ENCODE assay signal across 18 mouse cellular contexts in the genomic region with DNA sequence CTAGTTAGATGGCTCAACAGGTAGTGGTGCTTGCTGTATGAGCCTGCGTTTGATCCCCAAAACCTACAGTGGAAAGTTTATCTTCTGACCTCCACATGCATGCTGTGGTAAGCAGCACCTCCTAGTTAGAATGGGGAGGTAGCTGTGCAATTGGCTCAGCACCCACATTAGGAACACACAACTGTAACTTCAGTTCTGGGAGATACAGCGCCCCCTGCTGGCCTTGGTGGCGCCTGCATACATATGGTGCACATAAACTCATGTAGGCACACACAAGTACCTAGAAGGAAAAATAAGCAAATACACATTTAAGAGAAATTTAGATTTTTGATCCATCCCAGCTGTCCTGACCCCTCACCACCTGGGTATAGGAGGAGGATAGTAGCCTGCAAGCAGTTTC. TPM values are rescaled to one million over a fixed set of nuclear protein-coding genes. Genes with fewer than 3 reads are reported as not detected.
DNase-seq lines count a peak whose midpoint lies in the region; ATAC-seq and TF ChIP-seq lines count a peak whose summit lies in the region.
"Had no signal": no experiment of that assay in that cellular context is flagged by ENCODE, and none has a peak within 500 bp of the region (broad histone marks: within the 10 kb centered on the region; RNA-seq: fewer than 3 reads in every experiment).

No protein-coding gene starts in this region.

- H3K4me3 ChIP-seq in heart, postnatal 0 days (ENCODE audit: low read depth, low read length): no peak overlapping the region
- no peak overlapping the region for H3K4me3 ChIP-seq in liver, postnatal 0 days (ENCODE audit: low read depth, low read length)
- no peak overlapping the region for H3K4me3 ChIP-seq in liver, embryonic 11.5 days (ENCODE audit: low read depth, low read length)
- H3K4me3 ChIP-seq in G1E (ENCODE audit: low read depth, low read length): no peak overlapping the region
- H3K4me3 ChIP-seq: embryonic facial prominence, embryonic 10.5 days; erythroblast, embryonic 14.5 days; heart, embryonic 10.5 days; midbrain, embryonic 13.5 days had no signal

- TF ChIP-seq CTCF in heart, postnatal 0 days (IDR thresholded peaks at IDR 0.05; ENCODE audit: low read depth): 0 out of 2 replicates have a peak, but pooled peaks have one; percentile 6
- TF ChIP-seq CTCF in liver, postnatal 0 days (IDR thresholded peaks at IDR 0.05; ENCODE audit: low read depth): peak; percentile 46
- peak; percentile 23; the same call in 1 of the 2 replicates for TF ChIP-seq CTCF in G1E (IDR thresholded peaks at IDR 0.05; ENCODE audit: low read depth, low read length)

- H3K9me3 ChIP-seq in heart, postnatal 0 days (replicated peaks; ENCODE audit: control insufficient read depth, low read length): 0 out of 2 replicates have a peak, but pooled peaks cover 6% of the 10 kb centered on the region
- no peaks in the 10 kb centered on the region for H3K9me3 ChIP-seq in liver, postnatal 0 days (ENCODE audit: low read length)
- 0 out of 2 replicates have a peak, but pooled peaks cover 2% of the 10 kb centered on the region for H3K9me3 ChIP-seq in liver, embryonic 11.5 days (ENCODE audit: control insufficient read depth, low read length)
- H3K9me3 ChIP-seq in G1E (replicated peaks): peaks cover 13% of the 10 kb centered on the region
- H3K9me3 ChIP-seq: heart, embryonic 10.5 days; midbrain, embryonic 13.5 days had no signal

- 77% methylated on average over 3 of the region's 3 CpGs for WGBS in heart, postnatal 0 days
- WGBS in liver, postnatal 0 days (ENCODE audit: insufficient replicate concordance): 63% methylated on average over 3 of the region's 3 CpGs
- 66% methylated on average over 3 of the region's 3 CpGs for WGBS in liver, embryonic 11.5 days

- DNase-seq in heart, postnatal 0 days (ENCODE audit: low spot score): no peak
- no peak for DNase-seq in heart, postnatal 4 days
- DNase-seq in liver, postnatal 0 days: no peak
- no peak for DNase-seq in liver, embryonic 11.5 days (ENCODE audit: low spot score)
- DNase-seq in G1E (ENCODE audit: low spot score): no peak
- DNase-seq in induced T-regulatory cell, adult 2 months (ENCODE audit: low read depth): peak; percentile 28
- DNase-seq: gastrocnemius, postnatal 14 days; heart, postnatal 36 days; kidney, postnatal 25 days; left cerebral cortex, postnatal 4 days; right cerebral cortex, postnatal 14 days; thymus, adult 2 months had no signal

- no peak overlapping the region for H3K9ac ChIP-seq in heart, postnatal 0 days (replicated peaks; ENCODE audit: low read depth, low read length)
- no peak overlapping the region for H3K9ac ChIP-seq in liver, postnatal 0 days (replicated peaks)
- H3K9ac ChIP-seq in liver, embryonic 11.5 days (ENCODE audit: low read depth, low read length): no peak overlapping the region
- H3K9ac ChIP-seq: midbrain, embryonic 13.5 days had no signal

- H3K36me3 ChIP-seq in heart, postnatal 0 days (replicated peaks; ENCODE audit: control insufficient read depth, insufficient read depth, low read length): no peaks in the 10 kb centered on the region
- no peaks in the 10 kb centered on the region for H3K36me3 ChIP-seq in liver, postnatal 0 days (replicated peaks; ENCODE audit: insufficient read depth, low read length)
- no peaks in the 10 kb centered on the region; the same call in 1 of the 2 replicates for H3K36me3 ChIP-seq in liver, embryonic 11.5 days (ENCODE audit: control insufficient read depth, insufficient read depth, low read length)
- no peaks in the 10 kb centered on the region for H3K36me3 ChIP-seq in G1E (replicated peaks)
- H3K36me3 ChIP-seq: embryonic facial prominence, embryonic 10.5 days; heart, embryonic 10.5 days; midbrain, embryonic 13.5 days had no signal

- ATAC-seq in heart, postnatal 0 days (ENCODE audit: insufficient read depth, low read depth): no peak
- no peak for ATAC-seq in liver, postnatal 0 days
- no peak for ATAC-seq in liver, embryonic 11.5 days (replicated peaks; ENCODE audit: low FRiP score)
- ATAC-seq in G1E (ENCODE audit: extremely low read depth, insufficient number of reproducible peaks, low FRiP score, poor library complexity, severe bottlenecking): no peak
- ATAC-seq in erythroid progenitor cell, adult 5-6 weeks (replicated peaks; ENCODE audit: low FRiP score, poor library complexity, severe bottlenecking): no peak
- ATAC-seq: inflammation-experienced regulatory T-cells, adult 6 months; midbrain, embryonic 13.5 days had no signal

- H3K4me1 ChIP-seq in heart, postnatal 0 days (ENCODE audit: control insufficient read depth, insufficient read depth): peaks cover 10% of the 10 kb centered on the region
- H3K4me1 ChIP-seq in liver, postnatal 0 days (ENCODE audit: insufficient read depth): no peaks in the 10 kb centered on the region
- H3K4me1 ChIP-seq in liver, embryonic 11.5 days (replicated peaks; ENCODE audit: control insufficient read depth, insufficient read depth, low read length): no peaks in the 10 kb centered on the region
- no peaks in the 10 kb centered on the region; the same call in 1 of the 2 replicates for H3K4me1 ChIP-seq in G1E (ENCODE audit: insufficient read depth, low read depth, low read length)

- no peaks in the 10 kb centered on the region for H3K27me3 ChIP-seq in heart, postnatal 0 days (ENCODE audit: control insufficient read depth, insufficient read depth, low read length)
- H3K27me3 ChIP-seq in liver, postnatal 0 days (ENCODE audit: insufficient read depth, low read length): no peaks in the 10 kb centered on the region
- peaks cover 14% of the 10 kb centered on the region for H3K27me3 ChIP-seq in liver, embryonic 11.5 days (replicated peaks; ENCODE audit: control insufficient read depth, insufficient read depth, low read length)
- peaks cover 35% of the 10 kb centered on the region for H3K27me3 ChIP-seq in G1E (ENCODE audit: insufficient read depth, low read length)

- no peak for TF ChIP-seq EP300 in heart, postnatal 0 days (IDR thresholded peaks at IDR 0.05; ENCODE audit: low read depth)
- TF ChIP-seq EP300 in liver, postnatal 0 days (IDR thresholded peaks at IDR 0.05; ENCODE audit: low read depth): no peak

- H3K4me2 ChIP-seq in heart, postnatal 0 days (ENCODE audit: low read depth, low read length): no peak overlapping the region
- H3K4me2 ChIP-seq in liver, postnatal 0 days (ENCODE audit: low read depth, low read length): no peak overlapping the region
- no peak overlapping the region for H3K4me2 ChIP-seq in liver, embryonic 11.5 days
- H3K4me2 ChIP-seq: midbrain, embryonic 13.5 days had no signal

- no peak overlapping the region for H3K27ac ChIP-seq in heart, postnatal 0 days (ENCODE audit: low read depth)
- H3K27ac ChIP-seq in liver, postnatal 0 days (ENCODE audit: low read depth): no peak overlapping the region
- H3K27ac ChIP-seq in liver, embryonic 11.5 days (ENCODE audit: low read depth, low read length): no peak overlapping the region
- H3K27ac ChIP-seq: embryonic facial prominence, embryonic 10.5 days; heart, embryonic 10.5 days; midbrain, embryonic 13.5 days had no signal

RNA-seq across cellular contexts. Expression of a gene that starts 13.2 kb away (rescaled TPM):
- total RNA-seq in heart, postnatal 0 days (2014; rRNA removed; ENCODE audit: low replicate concordance): 41.1 and 71.6 TPM in 2 replicates
- 57.9 and 65.9 TPM in 2 replicates for polyA plus RNA-seq in heart, postnatal 0 days (2015; fragmentation: Nextera tagmentation; extraction: Ambion mirVana)
- 10 to 100 TPM; 21.1 to 26.1 TPM for total RNA-seq in heart, postnatal 4 days (2021)
- 58.7 and 61.8 TPM in 2 replicates for polyA plus RNA-seq in liver, postnatal 0 days (2015; fragmentation: Nextera tagmentation; extraction: Ambion mirVana)
- polyA plus RNA-seq in liver, embryonic 11.5 days (2014; fragmentation: Nextera tagmentation; extraction: Ambion mirVana): 171 and 181 TPM in 2 replicates
- total RNA-seq in G1E (2014; fragmentation: Nextera tagmentation) (24.2 and 25.5 TPM in 2 replicates), G1E (2017) (61.2 and 82.5 TPM in 2 replicates)
- 18.6 and 28.3 TPM in 2 replicates for polyA plus RNA-seq in G1E (2012)
- total RNA-seq in erythroid progenitor cell, adult 5-6 weeks (2015; ENCODE audit: low replicate concordance): 45.8 and 70.0 TPM in 2 replicates
- 29.8 and 33.7 TPM in 2 replicates for total RNA-seq in erythroid progenitor cell, adult 5-6 weeks (2017; ENCODE audit: low replicate concordance)

RNA-seq across cellular contexts. Expression of a gene that starts 28.3 kb away (rescaled TPM):
- 0.39 and 4.1 TPM in 2 replicates for total RNA-seq in heart, postnatal 0 days (2014; rRNA removed; ENCODE audit: low replicate concordance)
- polyA plus RNA-seq in heart, postnatal 0 days (2015; fragmentation: Nextera tagmentation; extraction: Ambion mirVana): 0.78 and 0.96 TPM in 2 replicates
- 1 to 10 TPM; 5.5 to 6.6 TPM for total RNA-seq in heart, postnatal 4 days (2021)
- not detected in 2 replicates for polyA plus RNA-seq in liver, postnatal 0 days (2015; fragmentation: Nextera tagmentation; extraction: Ambion mirVana)
- 0.89 and 1.4 TPM in 2 replicates for polyA plus RNA-seq in liver, embryonic 11.5 days (2014; fragmentation: Nextera tagmentation; extraction: Ambion mirVana)
- not detected in 2 replicates for total RNA-seq in G1E (2014; fragmentation: Nextera tagmentation)
- 0.06 and 0.27 TPM in 2 replicates for total RNA-seq in G1E (2017)
- polyA plus RNA-seq in G1E (2012): not detected in 2 replicates
- total RNA-seq in erythroid progenitor cell, adult 5-6 weeks (2015; ENCODE audit: low replicate concordance): not detected in 2 replicates
- total RNA-seq in erythroid progenitor cell, adult 5-6 weeks (2017; ENCODE audit: low replicate concordance): not detected in 2 replicates
- polyA plus RNA-seq: erythroblast, embryonic 14.5 days; inflammation-experienced regulatory T-cells, adult 6 months had no signal

RNA-seq across cellular contexts. Expression of a gene that starts 50.2 kb away (rescaled TPM):
- 76.0 and 82.4 TPM in 2 replicates for total RNA-seq in heart, postnatal 0 days (2014; rRNA removed; ENCODE audit: low replicate concordance)
- polyA plus RNA-seq in heart, postnatal 0 days (2015; fragmentation: Nextera tagmentation; extraction: Ambion mirVana): 104 and 105 TPM in 2 replicates
- 100 to 1,000 TPM; 277 to 284 TPM for total RNA-seq in heart, postnatal 4 days (2021)
- polyA plus RNA-seq in liver, postnatal 0 days (2015; fragmentation: Nextera tagmentation; extraction: Ambion mirVana): 75.4 and 78.4 TPM in 2 replicates
- 72.2 and 76.8 TPM in 2 replicates for polyA plus RNA-seq in liver, embryonic 11.5 days (2014; fragmentation: Nextera tagmentation; extraction: Ambion mirVana)
- total RNA-seq in G1E (2014; fragmentation: Nextera tagmentation) (59.7 and 87.3 TPM in 2 replicates), G1E (2017) (56.9 and 57.3 TPM in 2 replicates)
- polyA plus RNA-seq in G1E (2012): 201 and 202 TPM in 2 replicates
- 170 and 198 TPM in 2 replicates for total RNA-seq in erythroid progenitor cell, adult 5-6 weeks (2015; ENCODE audit: low replicate concordance)
- total RNA-seq in erythroid progenitor cell, adult 5-6 weeks (2017; ENCODE audit: low replicate concordance): 378 and 474 TPM in 2 replicates

RNA-seq across cellular contexts. Expression of a gene that starts 57.0 kb away (rescaled TPM):
- total RNA-seq in heart, postnatal 0 days (2014; rRNA removed; ENCODE audit: low replicate concordance): 74.1 and 82.7 TPM in 2 replicates
- 111 and 116 TPM in 2 replicates for polyA plus RNA-seq in heart, postnatal 0 days (2015; fragmentation: Nextera tagmentation; extraction: Ambion mirVana)
- 100 to 1,000 TPM; 113 to 117 TPM for total RNA-seq in heart, postnatal 4 days (2021)
- 19.5 and 19.6 TPM in 2 replicates for polyA plus RNA-seq in liver, postnatal 0 days (2015; fragmentation: Nextera tagmentation; extraction: Ambion mirVana)
- polyA plus RNA-seq in liver, embryonic 11.5 days (2014; fragmentation: Nextera tagmentation; extraction: Ambion mirVana): 62.7 and 67.9 TPM in 2 replicates
- 41.1 and 42.9 TPM in 2 replicates for total RNA-seq in G1E (2014; fragmentation: Nextera tagmentation)
- 51.6 and 56.9 TPM in 2 replicates for total RNA-seq in G1E (2017)
- 23.4 and 25.0 TPM in 2 replicates for polyA plus RNA-seq in G1E (2012)
- 7.2 and 8.4 TPM in 2 replicates for total RNA-seq in erythroid progenitor cell, adult 5-6 weeks (2015; ENCODE audit: low replicate concordance)
- total RNA-seq in erythroid progenitor cell, adult 5-6 weeks (2017; ENCODE audit: low replicate concordance): 12.8 and 15.9 TPM in 2 replicates
